Mouse (Mus musculus): Measurements from ENCODE around the gene Tfam. TPM values are rescaled to one million over a fixed set of nuclear protein-coding genes. Genes with fewer than 3 reads are reported as not detected.

Gene Tfam
- polyA plus RNA-seq, 1 experiment = 12.6 TPM

GRCm38 (mm10) chr10:71193319-71193718 lies 44.8 kb downstream of the Tfam start:
- Histone ChIP-seq H3K27me3 (ENCODE audit: control insufficient read depth, insufficient read depth, low read length) (no peaks in the 10 kb centered on the region), H3K27ac (ENCODE audit: control insufficient read depth, insufficient read depth, low read length) (no peak overlapping the region), H3K4me3 (ENCODE audit: control insufficient read depth, insufficient read depth, low read length) (no peak overlapping the region), H3K36me3 (ENCODE audit: control insufficient read depth, insufficient read depth, low read length) (no peaks in the 10 kb centered on the region), H3K4me1 (replicated peaks; ENCODE audit: control insufficient read depth, insufficient read depth, low read length) (no peaks in the 10 kb centered on the region)
- TF ChIP-seq CTCF (IDR thresholded peaks at IDR 0.05; ENCODE audit: borderline replicate concordance, control insufficient read depth, extremely low read depth, insufficient read depth, low read length, poor library complexity) = no peak
- DNase-seq = no peak
- 92% methylated on average over 7 of the region's 7 CpGs for WGBS

- no peak for DNase-seq
- Histone ChIP-seq H3K36me3 (ENCODE audit: control insufficient read depth, insufficient read depth, low read length) (no peaks in the 10 kb centered on the region), H3K27ac (ENCODE audit: control insufficient read depth, insufficient read depth, low read length) (no peak overlapping the region), H3K27me3 (ENCODE audit: control insufficient read depth, insufficient read depth, low read length) (no peaks in the 10 kb centered on the region), H3K4me3 (ENCODE audit: control insufficient read depth, insufficient read depth, low read length) (no peak overlapping the region), H3K4me1 (replicated peaks; ENCODE audit: control insufficient read depth, insufficient read depth, low read length) (no peaks in the 10 kb centered on the region)
- TF ChIP-seq CTCF (IDR thresholded peaks at IDR 0.05; ENCODE audit: borderline replicate concordance, control insufficient read depth, extremely low read depth, insufficient read depth, low read length, poor library complexity) (no peak), POLR2A (IDR thresholded peaks at IDR 0.05; ENCODE audit: control insufficient read depth, extremely low read depth, insufficient read depth, low read length, poor library complexity) (no peak)
- 82% methylated on average over 11 of the region's 11 CpGs for WGBS
These were observed 45.2 kb downstream of the Tfam start for GRCm38 (mm10) chr10:71192886-71193285.

GRCm38 (mm10) chr10:71188681-71189080 lies 49.4 kb downstream of the Tfam start:
- Histone ChIP-seq H3K27me3 (ENCODE audit: control insufficient read depth, insufficient read depth, low read length) (no peaks in the 10 kb centered on the region), H3K36me3 (ENCODE audit: control insufficient read depth, insufficient read depth, low read length) (no peaks in the 10 kb centered on the region), H3K4me1 (replicated peaks; ENCODE audit: control insufficient read depth, insufficient read depth, low read length) (no peaks in the 10 kb centered on the region), H3K27ac (ENCODE audit: control insufficient read depth, insufficient read depth, low read length) (no peak overlapping the region), H3K4me3 (ENCODE audit: control insufficient read depth, insufficient read depth, low read length) (no peak overlapping the region)
- DNase-seq = no peak
- 96% methylated on average over 4 of the region's 4 CpGs for WGBS
- no peak for TF ChIP-seq CTCF (IDR thresholded peaks at IDR 0.05; ENCODE audit: borderline replicate concordance, control insufficient read depth, extremely low read depth, insufficient read depth, low read length, poor library complexity)
- no peak for TF ChIP-seq POLR2A (IDR thresholded peaks at IDR 0.05; ENCODE audit: control insufficient read depth, extremely low read depth, insufficient read depth, low read length, poor library complexity)

GRCm38 (mm10) chr10:71185059-71185458 lies 53.0 kb downstream of the Tfam start:
- 85% methylated on average over 7 of the region's 7 CpGs for WGBS
- no peak for TF ChIP-seq POLR2A (IDR thresholded peaks at IDR 0.05; ENCODE audit: control insufficient read depth, extremely low read depth, insufficient read depth, low read length, poor library complexity)
- no peak for DNase-seq

GRCm38 (mm10) chr10:71183339-71184031 lies 54.6 kb downstream of the Tfam start:
- H3K36me3 ChIP-seq (ENCODE audit: control insufficient read depth, insufficient read depth, low read length) = no peaks in the 10 kb centered on the region
- H3K4me1 ChIP-seq (replicated peaks; ENCODE audit: control insufficient read depth, insufficient read depth, low read length) = no peaks in the 10 kb centered on the region
- 66% methylated on average over 7 of the region's 7 CpGs for WGBS
- DNase-seq = no peak
- H3K27ac ChIP-seq (ENCODE audit: control insufficient read depth, insufficient read depth, low read length) = no peak overlapping the region
- no peak for TF ChIP-seq POLR2A (IDR thresholded peaks at IDR 0.05; ENCODE audit: control insufficient read depth, extremely low read depth, insufficient read depth, low read length, poor library complexity)
- H3K4me3 ChIP-seq (ENCODE audit: control insufficient read depth, insufficient read depth, low read length) = no peak overlapping the region
- H3K27me3 ChIP-seq (ENCODE audit: control insufficient read depth, insufficient read depth, low read length) = no peaks in the 10 kb centered on the region

More at GRCm38 (mm10) chr10:71185059-71185458, 53.0 kb downstream of the Tfam start:
- Histone ChIP-seq H3K4me1 (replicated peaks; ENCODE audit: control insufficient read depth, insufficient read depth, low read length) (no peaks in the 10 kb centered on the region), H3K27ac (ENCODE audit: control insufficient read depth, insufficient read depth, low read length) (no peak overlapping the region), H3K27me3 (ENCODE audit: control insufficient read depth, insufficient read depth, low read length) (no peaks in the 10 kb centered on the region), H3K4me3 (ENCODE audit: control insufficient read depth, insufficient read depth, low read length) (no peak overlapping the region), H3K36me3 (ENCODE audit: control insufficient read depth, insufficient read depth, low read length) (no peaks in the 10 kb centered on the region)

GRCm38 (mm10) chr10:71181931-71182330 lies 56.1 kb downstream of the Tfam start:
- TF ChIP-seq CTCF (IDR thresholded peaks at IDR 0.05; ENCODE audit: borderline replicate concordance, control insufficient read depth, extremely low read depth, insufficient read depth, low read length, poor library complexity) (no peak), POLR2A (IDR thresholded peaks at IDR 0.05; ENCODE audit: control insufficient read depth, extremely low read depth, insufficient read depth, low read length, poor library complexity) (no peak)
- Histone ChIP-seq H3K27me3 (ENCODE audit: control insufficient read depth, insufficient read depth, low read length) (no peaks in the 10 kb centered on the region), H3K36me3 (ENCODE audit: control insufficient read depth, insufficient read depth, low read length) (no peaks in the 10 kb centered on the region), H3K27ac (ENCODE audit: control insufficient read depth, insufficient read depth, low read length) (no peak overlapping the region), H3K4me1 (replicated peaks; ENCODE audit: control insufficient read depth, insufficient read depth, low read length) (no peaks in the 10 kb centered on the region), H3K4me3 (ENCODE audit: control insufficient read depth, insufficient read depth, low read length) (no peak overlapping the region)
- no peak for DNase-seq
- WGBS = 93% methylated on average over 4 of the region's 4 CpGs

GRCm38 (mm10) chr10:71181091-71181490 lies 57.0 kb downstream of the Tfam start:
- 83% methylated on average over 2 of the region's 2 CpGs for WGBS
- H3K4me3 ChIP-seq (ENCODE audit: control insufficient read depth, insufficient read depth, low read length) = no peak overlapping the region
- TF ChIP-seq POLR2A (IDR thresholded peaks at IDR 0.05; ENCODE audit: control insufficient read depth, extremely low read depth, insufficient read depth, low read length, poor library complexity) = no peak
- no peak for TF ChIP-seq CTCF (IDR thresholded peaks at IDR 0.05; ENCODE audit: borderline replicate concordance, control insufficient read depth, extremely low read depth, insufficient read depth, low read length, poor library complexity)
- DNase-seq = no peak
- no peaks in the 10 kb centered on the region for H3K27me3 ChIP-seq (ENCODE audit: control insufficient read depth, insufficient read depth, low read length)
- no peaks in the 10 kb centered on the region for H3K4me1 ChIP-seq (replicated peaks; ENCODE audit: control insufficient read depth, insufficient read depth, low read length)
- H3K27ac ChIP-seq (ENCODE audit: control insufficient read depth, insufficient read depth, low read length) = no peak overlapping the region
- no peaks in the 10 kb centered on the region for H3K36me3 ChIP-seq (ENCODE audit: control insufficient read depth, insufficient read depth, low read length)

Measured in thymus, adult 2 months (tissue).